Mouse (Mus musculus) left cerebral cortex, postnatal 14 days (tissue): Measurements from ENCODE around the gene Hnrnpul1. TPM values are rescaled to one million over a fixed set of nuclear protein-coding genes. Genes with fewer than 3 reads are reported as not detected.

Experiments
- DNase-seq, 2 experiments: peaks; one replicate each; pipeline ENCODE4 v3.0.0; 2021 to 2022; ENCODE audit warnings: low spot score in 2 of 2, mixed read lengths in 1 of 2
- intact Hi-C: fragments of 180-260 bp; cut with DNase I; formaldehyde crosslinking; loops from one replicate; pipeline ENCODE4 v1.15.1; 2025
- total RNA-seq, 2 experiments: library from RNA; stranded (reverse); gene quantifications; 2 replicates each; pipeline ENCODE4 v1.2.3; 2021

The Hnrnpul1 gene
- total RNA-seq, 2 experiments from 2014 or later, result 102 to 103 TPM

- DNase-seq, result no peak
- intact Hi-C loops, result no loop called here
Measured at GRCm38 (mm10) chr7:25677013-25677412, 77.5 kb downstream of the Hnrnpul1 start.

GRCm38 (mm10) chr7:25676085-25676781, 78.3 kb downstream of the Hnrnpul1 start:
- peak; percentile 93 for DNase-seq
- intact Hi-C loops, result no loop called here

GRCm38 (mm10) chr7:25675405-25675804, 79.2 kb downstream of the Hnrnpul1 start:
- DNase-seq, result no peak
- intact Hi-C loops, result no loop called here

GRCm38 (mm10) chr7:25674719-25675300, 79.7 kb downstream of the Hnrnpul1 start, which contains the start of gene Tmem91:
Gene Tmem91, minus strand, starts transcription at chr7:25675166.
- intact Hi-C loops, result no loop called here
- peak in 1 of 2 experiments; percentile 22 for DNase-seq

- no peak for DNase-seq
- intact Hi-C loops, result no loop called here
Measured at GRCm38 (mm10) chr7:25674297-25674696, 80.3 kb downstream of the Hnrnpul1 start.

GRCm38 (mm10) chr7:25672442-25672841, 82.1 kb downstream of the Hnrnpul1 start:
- DNase-seq, result no peak
- intact Hi-C loops, result no loop called here

GRCm38 (mm10) chr7:25671686-25672085, 82.9 kb downstream of the Hnrnpul1 start:
- intact Hi-C loops, result no loop called here
- DNase-seq, result no peak

Other genes with a start within 250 kb of the Hnrnpul1 start
- gene Ceacam2, start 214.9 kb downstream of the Hnrnpul1 start, total RNA-seq, result under 1 TPM; 0.29 to 0.63 TPM
- not detected for gene Erich4, start 138.9 kb downstream of the Hnrnpul1 start, total RNA-seq
- 10 to 100 TPM; 35.7 to 39.6 TPM for gene Dmac2, start 135.3 kb downstream of the Hnrnpul1 start, total RNA-seq
- 1 to 10 TPM in 1 of 2 experiments, under 1 TPM in 1; 0.91 to 1.0 TPM for gene B3gnt8, start 128.1 kb downstream of the Hnrnpul1 start, total RNA-seq
- gene Bckdha, start 95.8 kb downstream of the Hnrnpul1 start, total RNA-seq, result 10 to 100 TPM; 32.0 to 32.7 TPM
- gene Exosc5, start 95.6 kb downstream of the Hnrnpul1 start, total RNA-seq, result 10 to 100 TPM; 22.6 to 23.9 TPM
- 10 to 100 TPM; 40.2 to 48.8 TPM for gene Tmem91, start 79.6 kb downstream of the Hnrnpul1 start, total RNA-seq
- gene B9d2, start 74.0 kb downstream of the Hnrnpul1 start, total RNA-seq, result 10 to 100 TPM; 25.5 to 30.1 TPM
- gene Tgfb1, start 67.8 kb downstream of the Hnrnpul1 start, total RNA-seq, result 10 to 100 TPM; 10.9 to 11.1 TPM
- 10 to 100 TPM; 56.2 to 56.7 TPM for gene Ccdc97, start 35.7 kb downstream of the Hnrnpul1 start, total RNA-seq
- gene Axl, start 33.9 kb upstream of the Hnrnpul1 start, total RNA-seq, result 10 to 100 TPM; 35.9 to 38.8 TPM
- 1 to 10 TPM; 3.5 to 4.6 TPM for gene Cyp2s1, start 62.2 kb upstream of the Hnrnpul1 start, total RNA-seq
- gene Cyp2b10, start 142.9 kb upstream of the Hnrnpul1 start, total RNA-seq, result under 1 TPM; 0.27 to 0.44 TPM